Mouse (Mus musculus) ES-E14 (cell line): ENCODE measurements around the gene Abca12. TPM values are rescaled to one million over a fixed set of nuclear protein-coding genes. Genes with fewer than 3 reads are reported as not detected.

ENCODE experiments used
- DNase-seq: peaks from one replicate; pipeline ENCODE4 v3.0.0-alpha.2; 2013; ENCODE audit warnings: low read depth, low spot score
- H3K27ac ChIP-seq: 2 replicates; pipeline ENCODE4 v1.5.1; 2012; ENCODE audit warnings: low read depth, mild to moderate bottlenecking, low read length, moderate library complexity, mixed read lengths; ENCODE audit not compliant: poor library complexity, insufficient read depth, severe bottlenecking
- H3K36me3 ChIP-seq: 2 replicates; pipeline ENCODE4 v1.6.1; 2012; ENCODE audit warnings: mild to moderate bottlenecking, low read length, moderate library complexity, mixed read lengths; ENCODE audit not compliant: control insufficient read depth, poor library complexity, insufficient read depth, severe bottlenecking
- H3K4me1 ChIP-seq, 2 experiments: fragments of 150-350 bp in 1 of 2; sonication (generic) in 1 of 2; 2 replicates each; pipeline ENCODE4 v1.6.1; 2012; ENCODE audit warnings: low read length in 2 of 2, mild to moderate bottlenecking in 1 of 2, mixed read lengths in 1 of 2; ENCODE audit not compliant: control insufficient read depth in 2 of 2, insufficient read depth in 2 of 2, poor library complexity in 1 of 2
- H3K4me3 ChIP-seq, 2 experiments: fragments of 150-350 bp in 1 of 2; sonication (generic) in 1 of 2; 2 replicates each; pipeline ENCODE4 v1.5.1; 2012; ENCODE audit warnings: low read length in 2 of 2, low read depth in 1 of 2, mild to moderate bottlenecking in 1 of 2, mixed read lengths in 1 of 2; ENCODE audit not compliant: insufficient read depth in 1 of 2, poor library complexity in 1 of 2, severe bottlenecking in 1 of 2
- H3K9ac ChIP-seq: 2 replicates; pipeline ENCODE4 v1.6.1; 2012; ENCODE audit warnings: low read depth, mild to moderate bottlenecking, low read length, mixed read lengths; ENCODE audit not compliant: poor library complexity, insufficient read depth, severe bottlenecking
- H3K9me3 ChIP-seq: fragments of 150-350 bp; sonication (generic); 2 replicates; pipeline ENCODE4 v1.6.1; 2012; ENCODE audit warnings: low read depth, mild to moderate bottlenecking, low read length; ENCODE audit not compliant: control insufficient read depth, insufficient read depth
- CHD2 ChIP-seq: IDR thresholded peaks from 2 replicates; pipeline ENCODE4 v1.6.1; 2014; ENCODE audit warnings: mild to moderate bottlenecking, low read depth, low read length, inconsistent platforms
- HCFC1 ChIP-seq: IDR thresholded peaks from 2 replicates; pipeline ENCODE4 v1.6.1; 2012; ENCODE audit warnings: low read length, inconsistent platforms, borderline replicate concordance; ENCODE audit not compliant: insufficient read depth
- MAFK ChIP-seq: IDR thresholded peaks from 2 replicates; pipeline ENCODE4 v1.6.1; 2014; ENCODE audit warnings: mild to moderate bottlenecking, low read depth, low read length, inconsistent platforms; ENCODE audit not compliant: insufficient read depth
- ZC3H11A ChIP-seq: IDR thresholded peaks from 2 replicates; pipeline ENCODE4 v1.6.1; 2012; ENCODE audit warnings: low read depth, mild to moderate bottlenecking, inconsistent platforms, low read length, borderline replicate concordance
- ZNF384 ChIP-seq: IDR thresholded peaks from 2 replicates; pipeline ENCODE4 v1.6.1; 2012; ENCODE audit warnings: low read depth, low read length, inconsistent platforms
- in situ Hi-C, 2 experiments: fragments of 600-800 bp; cut with MboI; formaldehyde crosslinking; loops; one replicate each; pipeline ENCODE4 v1.15.1; 2025; ENCODE audit warnings: low sequenced_read_pairs in 2 of 2, inconsistent platforms in 1 of 2; ENCODE audit not compliant: unreplicated experiment in 2 of 2
- total RNA-seq: library from RNA; depleted of rRNA; stranded (reverse); fragments of 300-350 nt; gene quantifications from 2 replicates; pipeline ENCODE4 v1.2.3, GENCODE M21; 2012

Gene Abca12
- total RNA-seq, 1 experiment: 0.31 TPM

GRCm38 (mm10) chr1:71296585-71296984, 118.1 kb downstream of the Abca12 start:
- no peaks in the 10 kb centered on the region for H3K36me3 ChIP-seq
- TF ChIP-seq ZNF384 (no peak), ZC3H11A (no peak), HCFC1 (no peak), MAFK (no peak), CHD2 (no peak)
- H3K9me3 ChIP-seq: no peaks in the 10 kb centered on the region
- no peak overlapping the region for H3K9ac ChIP-seq
- in situ Hi-C loops: loop anchor here in 1 of 2 experiments (25.0 kb wide), 1 partner anchor 816 kb away; no protein-coding TSS in a partner anchor
- H3K27ac ChIP-seq: no peak overlapping the region
- DNase-seq: no peak
- no peak overlapping the region for H3K4me3 ChIP-seq
- no peaks in the 10 kb centered on the region for H3K4me1 ChIP-seq

GRCm38 (mm10) chr1:71291917-71292316, 122.8 kb downstream of the Abca12 start:
- H3K9ac ChIP-seq: no peak overlapping the region
- no peaks in the 10 kb centered on the region for H3K4me1 ChIP-seq
- TF ChIP-seq HCFC1 (no peak), ZNF384 (no peak), CHD2 (no peak), ZC3H11A (no peak), MAFK (no peak)
- no peaks in the 10 kb centered on the region for H3K9me3 ChIP-seq
- no peaks in the 10 kb centered on the region for H3K36me3 ChIP-seq
- in situ Hi-C loops: loop anchor here in 1 of 2 experiments (25.0 kb wide), 1 partner anchor 820 kb away; no protein-coding TSS in a partner anchor
- no peak overlapping the region for H3K4me3 ChIP-seq
- no peak overlapping the region for H3K27ac ChIP-seq
- DNase-seq: no peak

DNA sequence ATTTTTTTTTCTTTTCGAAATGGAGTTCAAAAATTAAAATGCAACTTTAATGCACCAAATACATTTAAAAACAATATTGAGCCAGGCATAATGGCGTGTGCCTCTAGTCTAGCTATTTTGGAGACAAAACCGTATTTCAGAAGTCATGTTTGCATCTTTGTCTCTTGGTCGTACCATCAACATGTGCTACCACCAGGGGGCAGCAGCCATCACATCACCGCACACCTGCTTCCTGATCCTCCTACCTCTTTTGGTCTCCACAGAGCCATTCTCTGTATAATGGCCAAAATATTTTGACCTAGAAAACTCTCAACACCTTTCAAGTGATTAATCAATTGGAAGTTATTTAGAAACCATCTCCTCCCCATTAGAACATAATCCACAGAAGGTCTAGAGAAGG, 125.2 kb downstream of the Abca12 start:
- no peak overlapping the region for H3K27ac ChIP-seq
- TF ChIP-seq ZNF384 (no peak), MAFK (no peak), ZC3H11A (peak; percentile 83), HCFC1 (no peak), CHD2 (no peak)
- no peaks in the 10 kb centered on the region for H3K36me3 ChIP-seq
- H3K9me3 ChIP-seq: no peaks in the 10 kb centered on the region
- no peak overlapping the region for H3K4me3 ChIP-seq
- in situ Hi-C loops: loop anchor here in 1 of 2 experiments (25.0 kb wide), 1 partner anchor 823 kb away; no protein-coding TSS in a partner anchor
- H3K4me1 ChIP-seq: no peaks in the 10 kb centered on the region
- H3K9ac ChIP-seq: no peak overlapping the region
- peak; percentile 47 for DNase-seq

GRCm38 (mm10) chr1:71276940-71277339, 137.8 kb downstream of the Abca12 start:
- Histone ChIP-seq H3K9ac (no peak overlapping the region), H3K36me3 (no peaks in the 10 kb centered on the region), H3K4me1 (no peaks in the 10 kb centered on the region), H3K9me3 (no peaks in the 10 kb centered on the region), H3K27ac (no peak overlapping the region), H3K4me3 (no peak overlapping the region)
- no peak for DNase-seq
- no peak for TF ChIP-seq HCFC1
- in situ Hi-C loops: loop anchor here in 1 of 2 experiments (25.0 kb wide), 1 partner anchor 835 kb away; no protein-coding TSS in a partner anchor

- no peak overlapping the region for H3K4me3 ChIP-seq
- TF ChIP-seq ZNF384 (no peak), CHD2 (no peak), HCFC1 (no peak), MAFK (no peak), ZC3H11A (no peak)
- H3K36me3 ChIP-seq: no peaks in the 10 kb centered on the region
- no peaks in the 10 kb centered on the region for H3K9me3 ChIP-seq
- in situ Hi-C loops: no loop called here
- no peak overlapping the region for H3K9ac ChIP-seq
- H3K27ac ChIP-seq: no peak overlapping the region
- H3K4me1 ChIP-seq: no peaks in the 10 kb centered on the region
- DNase-seq: no peak
Measured at GRCm38 (mm10) chr1:71272550-71272949, 142.2 kb downstream of the Abca12 start.
